Mouse (Mus musculus): ENCODE measurements at regions not wholly inside any gene's neighbourhood (a gene's known extent, or its start where the extent isn't known, plus 50 kb on each side); places are given as distances from the start of the nearest gene placed in this dataset.

DNA sequence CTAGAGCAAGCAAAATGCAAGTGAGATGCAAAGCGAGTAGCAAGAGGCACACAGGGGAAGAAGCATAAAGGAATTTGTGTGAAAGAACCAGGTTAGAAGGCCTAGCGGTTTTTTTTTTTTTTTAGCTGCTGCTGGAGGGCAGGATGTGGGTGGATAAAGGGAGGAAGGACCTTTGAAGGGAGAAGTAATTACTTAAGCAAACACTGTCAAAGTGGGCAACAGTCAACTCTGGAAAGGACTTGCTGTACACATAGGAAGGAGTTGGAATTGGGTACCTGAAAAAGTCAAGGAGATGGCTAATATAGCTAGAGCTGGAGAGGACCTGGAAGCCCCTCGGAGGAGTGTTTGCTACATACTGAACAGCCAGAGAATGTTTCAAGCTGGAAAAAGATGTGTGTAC lies 391.6 kb downstream of the Mllt3 start:
- TF ChIP-seq GATA1 (IDR thresholded peaks at IDR 0.05; ENCODE audit: borderline replicate concordance, low read length), result no peak
- no peak for TF ChIP-seq FLI1 (IDR thresholded peaks at IDR 0.05; ENCODE audit: low read length)
